Mouse (Mus musculus): ENCODE results near the gene Cela3b.

GRCm38 (mm10) chr4:137473701-137474388 lies 43.5 kb upstream of the Cela3b start:
- TF ChIP-seq POLR2A (IDR thresholded peaks at IDR 0.05; ENCODE audit: insufficient read depth, low read depth, low read length) = no peak
- TF ChIP-seq CTCF (IDR thresholded peaks at IDR 0.05) = 0 out of 2 replicates have a peak, but pooled peaks have one; percentile 10
- TF ChIP-seq EP300 (IDR thresholded peaks at IDR 0.05; ENCODE audit: insufficient read depth, low read depth, low read length) = no peak

Data from heart, adult 2 months (tissue).